Mouse (Mus musculus) hindbrain, embryonic 12.5 days (tissue): ENCODE data around the gene Slc4a4. TPM values are rescaled to one million over a fixed set of nuclear protein-coding genes. Genes with fewer than 3 reads are reported as not detected.

Experiments used
- ATAC-seq: fragments of 200-750 bp; cut with Nextera tagmentation; 2 replicates; pipeline ENCODE4 v1.8.0; 2017; ENCODE audit warnings: moderate TSS enrichment; ENCODE audit not compliant: low FRiP score
- H3K27ac ChIP-seq: fragments of 300-500 bp; sonication (generic); 2 replicates; pipeline ENCODE4 v1.5.1; 2016; ENCODE audit warnings: mild to moderate bottlenecking
- H3K27me3 ChIP-seq: fragments of 300-500 bp; sonication (generic); 2 replicates; pipeline ENCODE4 v1.6.1; 2016; ENCODE audit warnings: mild to moderate bottlenecking
- H3K36me3 ChIP-seq: fragments of 300-500 bp; sonication (generic); 2 replicates; pipeline ENCODE4 v1.6.1; 2016; ENCODE audit warnings: mild to moderate bottlenecking
- H3K4me1 ChIP-seq: fragments of 300-500 bp; sonication (generic); 2 replicates; pipeline ENCODE4 v1.6.1; 2016
- H3K4me2 ChIP-seq: fragments of 300-500 bp; sonication (generic); replicated peaks from 2 replicates; pipeline ENCODE4 v1.6.1; 2016; ENCODE audit warnings: mild to moderate bottlenecking
- H3K4me3 ChIP-seq: fragments of 300-500 bp; sonication (generic); 2 replicates; pipeline ENCODE4 v1.5.1; 2016; ENCODE audit warnings: mild to moderate bottlenecking
- H3K9ac ChIP-seq: fragments of 300-500 bp; sonication (generic); 2 replicates; pipeline ENCODE4 v1.6.1; 2016; ENCODE audit warnings: mild to moderate bottlenecking, moderate library complexity
- H3K9me3 ChIP-seq: fragments of 300-500 bp; sonication (generic); replicated peaks from 2 replicates; pipeline ENCODE4 v1.6.1; 2016; ENCODE audit warnings: mild to moderate bottlenecking
- WGBS: fragments of 180-500 bp; shearing (Covaris S2); methylation state at CpG from one replicate; pipeline ENCODE4 v1.1.7; 2016; 5-methylcytosine and 5-hydroxymethylcytosine counted together
- polyA plus RNA-seq: library from polyadenylated mRNA; unstranded; fragments of >200 nt; fragmentation: Nextera tagmentation; extraction: Ambion mirVana; gene quantifications from 2 replicates; pipeline ENCODE4 v1.2.1, GENCODE M21; 2016

Gene Slc4a4
- polyA plus RNA-seq, 1 experiment from 2014 or later = 3.2 TPM

DNA sequence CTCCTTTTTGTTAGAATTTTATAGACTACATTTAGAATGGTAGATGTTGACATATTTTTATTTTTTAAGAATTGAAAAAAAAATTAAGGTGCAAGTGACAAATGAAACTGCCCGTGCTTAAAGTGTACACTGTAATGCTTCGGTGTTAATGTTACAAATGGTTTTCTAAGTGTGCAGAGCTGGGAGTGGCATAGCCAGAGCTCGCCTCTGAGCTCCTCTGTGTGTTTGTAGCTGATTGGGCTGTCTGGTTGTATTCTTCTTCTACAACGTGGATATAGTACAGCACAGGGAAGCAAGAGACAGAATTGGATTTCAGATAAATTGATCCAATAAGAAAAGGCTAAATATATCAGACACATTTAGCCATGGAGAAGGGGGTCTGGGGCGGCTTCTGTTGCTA lies 343.0 kb downstream of the Slc4a4 start:
- WGBS = 78% methylated on average over 5 of the region's 5 CpGs
- H3K4me3 ChIP-seq = no peak overlapping the region
- H3K27ac ChIP-seq = no peak overlapping the region
- ATAC-seq = no peak
- H3K27me3 ChIP-seq = no peaks in the 10 kb centered on the region
- H3K36me3 ChIP-seq = no peaks in the 10 kb centered on the region
- H3K4me1 ChIP-seq = no peaks in the 10 kb centered on the region
- H3K9ac ChIP-seq = no peak overlapping the region
- H3K4me2 ChIP-seq = no peak overlapping the region
- no peaks in the 10 kb centered on the region for H3K9me3 ChIP-seq

DNA sequence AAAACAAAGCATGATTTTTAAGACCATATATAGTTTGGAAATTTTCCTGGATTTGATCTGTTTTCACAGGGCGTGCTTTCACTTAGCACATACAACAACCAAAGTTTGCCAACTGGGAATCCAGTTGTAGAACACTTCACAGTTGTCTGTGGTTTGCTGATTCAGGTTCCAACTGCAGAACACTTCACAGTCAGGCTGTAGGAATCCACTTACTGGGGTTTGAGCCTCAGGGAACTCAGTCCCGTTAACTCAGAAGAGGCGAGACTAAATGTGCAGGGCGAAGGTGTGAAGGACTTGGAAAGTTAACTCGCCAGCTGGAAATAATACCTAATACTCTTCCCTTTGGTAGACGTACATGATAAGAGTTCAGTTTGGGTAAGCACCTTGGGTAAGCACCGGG lies 345.7 kb downstream of the Slc4a4 start:
- no peaks in the 10 kb centered on the region for H3K4me1 ChIP-seq
- H3K9ac ChIP-seq = no peak overlapping the region
- no peak overlapping the region for H3K4me3 ChIP-seq
- H3K36me3 ChIP-seq = no peaks in the 10 kb centered on the region
- 85% methylated on average over 7 of the region's 7 CpGs for WGBS
- no peak for ATAC-seq
- H3K9me3 ChIP-seq = no peaks in the 10 kb centered on the region
- no peak overlapping the region for H3K27ac ChIP-seq
- no peak overlapping the region for H3K4me2 ChIP-seq
- no peaks in the 10 kb centered on the region for H3K27me3 ChIP-seq

DNA sequence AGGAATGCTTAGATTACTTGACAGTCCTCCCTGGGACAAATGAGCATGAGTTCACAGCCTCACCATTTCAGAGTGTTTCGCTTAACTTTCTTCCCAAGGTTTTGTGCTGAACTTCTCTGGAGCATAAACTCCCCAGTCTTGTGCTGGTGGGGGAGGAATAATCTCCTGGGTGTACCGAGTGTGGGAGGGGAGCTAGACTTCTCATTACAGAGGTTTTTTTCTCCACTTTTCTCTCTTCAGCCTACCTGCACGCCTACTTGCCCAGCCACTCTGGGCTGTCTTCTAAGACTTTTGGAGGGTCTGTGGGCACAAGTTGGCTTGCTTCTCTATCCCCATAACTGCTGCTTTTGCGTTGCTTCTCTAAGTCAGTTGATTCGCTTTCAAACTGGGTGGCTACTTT lies 365.2 kb downstream of the Slc4a4 start:
- H3K4me1 ChIP-seq = no peaks in the 10 kb centered on the region
- no peak overlapping the region for H3K27ac ChIP-seq
- no peak overlapping the region for H3K9ac ChIP-seq
- H3K27me3 ChIP-seq = no peaks in the 10 kb centered on the region
- no peaks in the 10 kb centered on the region for H3K36me3 ChIP-seq
- H3K4me3 ChIP-seq = no peak overlapping the region
- WGBS = 79% methylated on average over 5 of the region's 5 CpGs
- no peak overlapping the region for H3K4me2 ChIP-seq
- no peak for ATAC-seq
- no peaks in the 10 kb centered on the region for H3K9me3 ChIP-seq

DNA sequence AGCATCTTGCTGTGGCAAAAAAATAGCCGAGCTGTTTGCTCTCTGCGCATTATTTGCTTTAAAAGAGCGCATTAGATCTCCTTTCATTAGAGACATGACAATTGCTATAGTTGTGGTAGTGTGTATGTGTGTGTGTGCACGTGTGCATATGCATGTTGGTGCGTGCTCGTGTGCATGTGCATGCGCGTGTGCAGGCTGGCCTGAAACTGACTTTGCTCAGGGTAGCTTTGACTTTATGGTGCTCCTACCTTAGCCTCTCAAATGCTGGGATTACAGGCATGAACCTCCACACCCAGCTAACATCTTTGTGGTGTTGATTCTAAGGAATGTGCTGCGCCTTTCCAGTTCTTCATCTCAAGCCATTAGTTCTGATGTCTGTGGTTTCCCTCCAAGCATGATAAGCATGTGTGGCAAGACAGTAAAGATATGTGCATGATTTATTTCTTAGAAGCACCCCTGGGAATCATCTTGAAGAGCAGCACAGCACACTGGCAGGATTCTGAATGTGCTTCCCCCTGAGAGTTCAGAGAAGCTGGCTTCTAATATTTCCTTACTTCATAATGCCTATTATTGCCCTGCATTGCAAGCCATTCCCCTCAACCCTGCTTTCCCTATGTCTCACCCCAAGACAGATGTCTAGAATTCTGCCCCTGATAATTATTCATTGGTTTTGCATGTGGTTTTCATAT lies 373.3 kb downstream of the Slc4a4 start:
- H3K9ac ChIP-seq = no peak overlapping the region
- peak overlapping the region; percentile 44; the same call in 1 of the 2 replicates for H3K27ac ChIP-seq
- no peaks in the 10 kb centered on the region for H3K36me3 ChIP-seq
- no peak for ATAC-seq
- 95% methylated on average over 9 of the region's 9 CpGs for WGBS
- H3K4me3 ChIP-seq = no peak overlapping the region
- H3K4me1 ChIP-seq = 0 out of 2 replicates have a peak, but pooled peaks cover 7% of the 10 kb centered on the region
- H3K9me3 ChIP-seq = no peaks in the 10 kb centered on the region
- H3K4me2 ChIP-seq = no peak overlapping the region
- no peaks in the 10 kb centered on the region for H3K27me3 ChIP-seq

DNA sequence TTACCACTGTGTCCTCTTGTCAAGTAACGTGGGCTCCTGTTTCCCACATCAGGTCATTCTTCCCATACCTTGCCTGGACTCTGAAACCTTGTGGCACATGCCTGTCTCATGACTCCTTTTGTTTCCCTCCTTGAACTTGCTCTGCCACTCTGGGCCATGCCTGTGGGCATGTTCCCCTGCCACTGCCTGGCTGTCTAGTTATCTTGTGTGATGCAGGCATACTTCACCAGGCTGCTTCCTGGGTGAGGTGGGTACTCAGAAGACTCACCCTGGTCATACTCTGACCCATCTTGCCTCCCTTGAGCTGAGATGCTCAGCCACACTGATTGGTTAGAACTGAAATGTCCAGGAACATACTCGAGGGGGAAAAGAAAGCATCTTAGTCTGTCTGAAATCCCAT lies 390.4 kb downstream of the Slc4a4 start:
- H3K9me3 ChIP-seq = no peaks in the 10 kb centered on the region

DNA sequence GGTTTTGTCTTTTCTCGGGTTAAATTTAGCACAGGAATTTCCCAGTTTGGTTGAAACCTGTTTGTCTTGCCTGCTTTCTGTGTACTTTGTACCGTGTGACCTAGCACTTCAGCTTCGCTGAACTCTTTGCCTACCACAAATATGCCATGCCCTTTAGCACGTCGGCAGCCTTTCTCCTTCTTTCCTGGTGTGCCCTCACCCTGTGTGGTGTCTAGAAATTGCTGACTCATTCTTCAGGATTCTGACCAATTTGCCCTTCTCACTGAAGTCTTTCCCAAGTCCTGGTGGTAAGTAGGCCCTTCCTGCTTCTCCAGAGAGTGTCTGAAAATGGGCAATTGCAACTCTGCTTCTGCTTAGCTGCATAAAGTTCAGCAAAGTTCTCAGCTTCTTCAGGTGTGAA lies 391.0 kb downstream of the Slc4a4 start:
- Histone ChIP-seq H3K9me3 (no peaks in the 10 kb centered on the region), H3K4me3 (no peak overlapping the region), H3K4me1 (no peaks in the 10 kb centered on the region), H3K4me2 (no peak overlapping the region), H3K36me3 (no peaks in the 10 kb centered on the region), H3K27ac (no peak overlapping the region), H3K27me3 (no peaks in the 10 kb centered on the region), H3K9ac (no peak overlapping the region)
- 80% methylated on average over 5 of the region's 5 CpGs for WGBS
- ATAC-seq = no peak

More for the DNA sequence above, 390.4 kb downstream of the Slc4a4 start:
- ATAC-seq = no peak
- no peak overlapping the region for H3K4me3 ChIP-seq
- H3K4me1 ChIP-seq = no peaks in the 10 kb centered on the region
- H3K27me3 ChIP-seq = no peaks in the 10 kb centered on the region
- no peak overlapping the region for H3K9ac ChIP-seq
- WGBS = 84% methylated on average over 2 of the region's 2 CpGs
- H3K27ac ChIP-seq = no peak overlapping the region
- no peaks in the 10 kb centered on the region for H3K36me3 ChIP-seq
- H3K4me2 ChIP-seq = no peak overlapping the region

DNA sequence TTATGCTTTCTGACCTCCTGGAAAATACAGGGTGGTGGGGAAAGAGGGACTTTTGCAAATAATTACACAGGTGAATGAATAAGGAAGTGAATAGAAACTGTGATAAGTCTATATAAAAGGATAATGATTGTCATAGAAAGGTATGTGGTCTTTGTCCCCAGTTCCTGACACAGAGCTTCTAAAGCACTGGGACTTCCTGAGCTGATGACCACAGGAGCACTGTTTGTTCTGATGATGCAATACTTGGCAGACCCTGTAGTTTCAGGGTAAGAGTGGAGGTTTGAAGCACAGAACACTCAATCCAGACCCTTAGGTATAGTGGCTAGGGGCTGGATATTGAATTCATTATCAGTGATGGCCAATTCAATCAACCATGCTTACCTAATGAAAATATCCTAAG lies 391.7 kb downstream of the Slc4a4 start:
- Histone ChIP-seq H3K9ac (no peak overlapping the region), H3K27ac (no peak overlapping the region), H3K4me2 (no peak overlapping the region), H3K4me1 (no peaks in the 10 kb centered on the region), H3K36me3 (no peaks in the 10 kb centered on the region), H3K4me3 (no peak overlapping the region), H3K9me3 (no peaks in the 10 kb centered on the region), H3K27me3 (no peaks in the 10 kb centered on the region)
- ATAC-seq = no peak

DNA sequence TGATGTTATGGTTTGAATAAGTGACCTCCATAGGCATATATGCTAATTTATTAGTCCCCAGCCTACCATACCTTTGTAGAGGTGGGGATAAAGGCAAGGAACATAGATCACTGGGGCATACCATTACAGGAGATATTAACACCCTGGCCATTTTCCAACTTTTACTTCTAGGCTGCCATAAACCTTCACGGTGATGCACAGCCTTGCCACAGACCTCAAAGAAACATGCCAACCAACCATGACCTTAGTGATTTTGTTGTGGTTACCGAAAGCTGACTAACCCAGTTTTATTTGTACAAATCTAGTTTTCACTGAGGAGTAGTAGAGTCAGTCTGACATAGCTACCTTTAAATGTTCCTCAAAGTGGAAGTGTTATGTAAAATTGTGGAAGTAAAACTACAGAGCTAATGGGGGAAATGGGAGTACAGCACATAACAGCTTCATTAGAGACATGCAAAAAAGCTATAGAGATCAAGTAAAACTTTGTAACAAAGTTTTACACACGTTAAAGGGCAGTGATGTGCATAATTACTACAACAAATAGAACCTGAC lies 393.8 kb downstream of the Slc4a4 start:
- Histone ChIP-seq H3K9me3 (no peaks in the 10 kb centered on the region), H3K9ac (no peak overlapping the region), H3K27me3 (no peaks in the 10 kb centered on the region), H3K4me3 (no peak overlapping the region), H3K4me2 (no peak overlapping the region), H3K27ac (no peak overlapping the region), H3K4me1 (no peaks in the 10 kb centered on the region), H3K36me3 (no peaks in the 10 kb centered on the region)
- no peak for ATAC-seq
- 77% methylated on average over 3 of the region's 3 CpGs for WGBS

Other genes starting within 250 kb of the Slc4a4 start
- 88.6 and 88.9 TPM in 2 replicates for gene Grsf1, start 210.6 kb upstream of the Slc4a4 start, polyA plus RNA-seq
- gene Mob1b, start 166.0 kb upstream of the Slc4a4 start, polyA plus RNA-seq = 14.7 and 16.2 TPM in 2 replicates
- gene Dck, start 121.8 kb upstream of the Slc4a4 start, polyA plus RNA-seq = 90.8 and 92.2 TPM in 2 replicates